Mouse (Mus musculus): Measurements from ENCODE around the gene Fkbp2. TPM values are rescaled to one million over a fixed set of nuclear protein-coding genes. Genes with fewer than 3 reads are reported as not detected.

Gene Fkbp2
- polyA plus RNA-seq, 1 experiment from 2014 or later: 64.2 TPM

- Histone ChIP-seq H3K4me3 (ENCODE audit: control insufficient read depth in 1 of 2, insufficient read depth in 1 of 2, low read depth in 1 of 2, low read length in 2 of 2) (peak overlapping the region; percentile 64 to 66), H3K9ac (ENCODE audit: low read length) (peak overlapping the region; percentile 88), H3K4me2 (ENCODE audit: low read length) (peak overlapping the region; percentile 88), H3K27ac (replicated peaks in 1 of 2; ENCODE audit: control insufficient read depth in 1 of 2, insufficient read depth in 1 of 2, low read depth in 2 of 2, low read length in 2 of 2) (peak overlapping the region; percentile 97 to 98), H3K4me1 (ENCODE audit: control insufficient read depth in 2 of 2, insufficient read depth in 2 of 2, low read length in 2 of 2) (peaks cover 24 to 45% of the 10 kb centered on the region in 2 experiments), H3K27me3 (ENCODE audit: control insufficient read depth, insufficient read depth, low read length) (no peaks in the 10 kb centered on the region), H3K36me3 (ENCODE audit: control insufficient read depth, insufficient read depth, low read length) (peaks cover 18% of the 10 kb centered on the region), H3K9me3 (ENCODE audit: control insufficient read depth, low read length) (no peaks in the 10 kb centered on the region)
- peak; percentile 24; the same call in 1 of the 2 replicates for ATAC-seq (ENCODE audit: insufficient number of reproducible peaks, insufficient read depth, low FRiP score, low read depth)
- WGBS: under 1% methylated on average over 28 of the region's 28 CpGs
Measured at GRCm38 (mm10) chr19:6950613-6951153, 29.6 kb downstream of the Fkbp2 start.

- H3K36me3 ChIP-seq (ENCODE audit: control insufficient read depth, insufficient read depth, low read length): peaks cover 17% of the 10 kb centered on the region
- H3K4me2 ChIP-seq (ENCODE audit: low read length): peak overlapping the region; percentile 88
- no peaks in the 10 kb centered on the region for H3K27me3 ChIP-seq (ENCODE audit: control insufficient read depth, insufficient read depth, low read length)
- WGBS: 57% methylated on average over 5 of the region's 5 CpGs
- H3K9ac ChIP-seq (ENCODE audit: low read length): peak overlapping the region; percentile 88
- peak overlapping the region in 1 of 2 experiments; percentile 64; a peak in 2 of 4 replicates for H3K4me3 ChIP-seq (ENCODE audit: control insufficient read depth in 1 of 2, insufficient read depth in 1 of 2, low read depth in 1 of 2, low read length in 2 of 2)
- ATAC-seq (ENCODE audit: insufficient number of reproducible peaks, insufficient read depth, low FRiP score, low read depth): no peak
- H3K9me3 ChIP-seq (ENCODE audit: control insufficient read depth, low read length): no peaks in the 10 kb centered on the region
- H3K27ac ChIP-seq (replicated peaks in 1 of 2; ENCODE audit: control insufficient read depth in 1 of 2, insufficient read depth in 1 of 2, low read depth in 2 of 2, low read length in 2 of 2): peak overlapping the region in 1 of 2 experiments; percentile 98; a peak in 2 of 4 replicates
- H3K4me1 ChIP-seq (ENCODE audit: control insufficient read depth in 2 of 2, insufficient read depth in 2 of 2, low read length in 2 of 2): peaks cover 17 to 37% of the 10 kb centered on the region in 2 experiments
Measured at GRCm38 (mm10) chr19:6949951-6950350, 30.4 kb downstream of the Fkbp2 start.

- no peak overlapping the region for H3K4me2 ChIP-seq (ENCODE audit: low read length)
- no peaks in the 10 kb centered on the region for H3K27me3 ChIP-seq (ENCODE audit: control insufficient read depth, insufficient read depth, low read length)
- H3K27ac ChIP-seq (replicated peaks in 1 of 2; ENCODE audit: control insufficient read depth in 1 of 2, insufficient read depth in 1 of 2, low read depth in 2 of 2, low read length in 2 of 2): no peak overlapping the region
- ATAC-seq (ENCODE audit: insufficient number of reproducible peaks, insufficient read depth, low FRiP score, low read depth): no peak
- no peaks in the 10 kb centered on the region for H3K9me3 ChIP-seq (ENCODE audit: control insufficient read depth, low read length)
- H3K4me3 ChIP-seq (ENCODE audit: control insufficient read depth in 1 of 2, insufficient read depth in 1 of 2, low read depth in 1 of 2, low read length in 2 of 2): no peak overlapping the region
- H3K36me3 ChIP-seq (ENCODE audit: control insufficient read depth, insufficient read depth, low read length): peaks cover 13% of the 10 kb centered on the region
- 88% methylated on average over 5 of the region's 5 CpGs for WGBS
- H3K4me1 ChIP-seq (ENCODE audit: control insufficient read depth in 2 of 2, insufficient read depth in 2 of 2, low read length in 2 of 2): peaks cover 15 to 34% of the 10 kb centered on the region in 2 experiments
- H3K9ac ChIP-seq (ENCODE audit: low read length): no peak overlapping the region
Measured at GRCm38 (mm10) chr19:6949532-6949931, 30.8 kb downstream of the Fkbp2 start.

GRCm38 (mm10) chr19:6948186-6948585, 32.1 kb downstream of the Fkbp2 start:
- no peak for ATAC-seq (ENCODE audit: insufficient number of reproducible peaks, insufficient read depth, low FRiP score, low read depth)
- Histone ChIP-seq H3K4me1 (ENCODE audit: control insufficient read depth in 2 of 2, insufficient read depth in 2 of 2, low read length in 2 of 2) (peaks cover 14 to 25% of the 10 kb centered on the region in 2 experiments), H3K27ac (replicated peaks in 1 of 2; ENCODE audit: control insufficient read depth in 1 of 2, insufficient read depth in 1 of 2, low read depth in 2 of 2, low read length in 2 of 2) (no peak overlapping the region), H3K4me3 (ENCODE audit: control insufficient read depth in 1 of 2, insufficient read depth in 1 of 2, low read depth in 1 of 2, low read length in 2 of 2) (no peak overlapping the region), H3K27me3 (ENCODE audit: control insufficient read depth, insufficient read depth, low read length) (no peaks in the 10 kb centered on the region), H3K9me3 (ENCODE audit: control insufficient read depth, low read length) (no peaks in the 10 kb centered on the region), H3K36me3 (ENCODE audit: control insufficient read depth, insufficient read depth, low read length) (peaks cover 14% of the 10 kb centered on the region; the same call in 1 of the 2 replicates), H3K4me2 (ENCODE audit: low read length) (no peak overlapping the region), H3K9ac (ENCODE audit: low read length) (no peak overlapping the region)
- 86% methylated on average over 4 of the region's 4 CpGs for WGBS

- H3K9me3 ChIP-seq (ENCODE audit: control insufficient read depth, low read length): no peaks in the 10 kb centered on the region
- H3K4me3 ChIP-seq (ENCODE audit: control insufficient read depth in 1 of 2, insufficient read depth in 1 of 2, low read depth in 1 of 2, low read length in 2 of 2): no peak overlapping the region
- H3K9ac ChIP-seq (ENCODE audit: low read length): no peak overlapping the region
- no peak for ATAC-seq (ENCODE audit: insufficient number of reproducible peaks, insufficient read depth, low FRiP score, low read depth)
- no peak overlapping the region for H3K27ac ChIP-seq (replicated peaks in 1 of 2; ENCODE audit: control insufficient read depth in 1 of 2, insufficient read depth in 1 of 2, low read depth in 2 of 2, low read length in 2 of 2)
- no peaks in the 10 kb centered on the region for H3K27me3 ChIP-seq (ENCODE audit: control insufficient read depth, insufficient read depth, low read length)
- no peak overlapping the region for H3K4me2 ChIP-seq (ENCODE audit: low read length)
- WGBS: 56% methylated on average over 4 of the region's 4 CpGs
- H3K4me1 ChIP-seq (ENCODE audit: control insufficient read depth in 2 of 2, insufficient read depth in 2 of 2, low read length in 2 of 2): peaks cover 11 to 25% of the 10 kb centered on the region in 2 experiments
- H3K36me3 ChIP-seq (ENCODE audit: control insufficient read depth, insufficient read depth, low read length): peaks cover 14% of the 10 kb centered on the region; the same call in 1 of the 2 replicates
Measured at GRCm38 (mm10) chr19:6947742-6948141, 32.6 kb downstream of the Fkbp2 start.

GRCm38 (mm10) chr19:6943709-6944108, 36.6 kb downstream of the Fkbp2 start:
- ATAC-seq (ENCODE audit: insufficient number of reproducible peaks, insufficient read depth, low FRiP score, low read depth): no peak
- Histone ChIP-seq H3K4me3 (ENCODE audit: control insufficient read depth in 1 of 2, insufficient read depth in 1 of 2, low read depth in 1 of 2, low read length in 2 of 2) (no peak overlapping the region), H3K36me3 (ENCODE audit: control insufficient read depth, insufficient read depth, low read length) (peaks cover 14% of the 10 kb centered on the region; the same call in 1 of the 2 replicates), H3K9me3 (ENCODE audit: control insufficient read depth, low read length) (no peaks in the 10 kb centered on the region), H3K4me2 (ENCODE audit: low read length) (no peak overlapping the region), H3K27me3 (ENCODE audit: control insufficient read depth, insufficient read depth, low read length) (no peaks in the 10 kb centered on the region), H3K9ac (ENCODE audit: low read length) (no peak overlapping the region), H3K4me1 (ENCODE audit: control insufficient read depth in 2 of 2, insufficient read depth in 2 of 2, low read length in 2 of 2) (peaks cover 10 to 18% of the 10 kb centered on the region in 2 experiments), H3K27ac (replicated peaks in 1 of 2; ENCODE audit: control insufficient read depth in 1 of 2, insufficient read depth in 1 of 2, low read depth in 2 of 2, low read length in 2 of 2) (no peak overlapping the region)
- 93% methylated on average over 6 of the region's 6 CpGs for WGBS

- 26% methylated on average over 5 of the region's 5 CpGs for WGBS
- peak overlapping the region; percentile 69 to 82 for H3K4me3 ChIP-seq (ENCODE audit: control insufficient read depth in 1 of 2, insufficient read depth in 1 of 2, low read depth in 1 of 2, low read length in 2 of 2)
- H3K27me3 ChIP-seq (ENCODE audit: control insufficient read depth, insufficient read depth, low read length): no peaks in the 10 kb centered on the region
- H3K9ac ChIP-seq (ENCODE audit: low read length): peak overlapping the region; percentile 89
- peaks cover 19% of the 10 kb centered on the region; the same call in 1 of the 2 replicates for H3K36me3 ChIP-seq (ENCODE audit: control insufficient read depth, insufficient read depth, low read length)
- H3K27ac ChIP-seq (replicated peaks in 1 of 2; ENCODE audit: control insufficient read depth in 1 of 2, insufficient read depth in 1 of 2, low read depth in 2 of 2, low read length in 2 of 2): peak overlapping the region; percentile 80 to 91
- peaks cover 10 to 18% of the 10 kb centered on the region in 2 experiments for H3K4me1 ChIP-seq (ENCODE audit: control insufficient read depth in 2 of 2, insufficient read depth in 2 of 2, low read length in 2 of 2)
- H3K9me3 ChIP-seq (ENCODE audit: control insufficient read depth, low read length): no peaks in the 10 kb centered on the region
- peak overlapping the region; percentile 98 for H3K4me2 ChIP-seq (ENCODE audit: low read length)
- no peak for ATAC-seq (ENCODE audit: insufficient number of reproducible peaks, insufficient read depth, low FRiP score, low read depth)
Measured at GRCm38 (mm10) chr19:6942764-6943163, 37.5 kb downstream of the Fkbp2 start.

All from heart, embryonic 14.5 days (tissue).